Mouse (Mus musculus): ENCODE measurements around the gene Aatk.

The Aatk gene

GRCm38 (mm10) chr11:119986751-119987425 is 60.1 kb downstream of the Aatk start:
- no peak for DNase-seq

GRCm38 (mm10) chr11:119983151-119983550 is 63.8 kb downstream of the Aatk start:
- no peak for DNase-seq

DNA sequence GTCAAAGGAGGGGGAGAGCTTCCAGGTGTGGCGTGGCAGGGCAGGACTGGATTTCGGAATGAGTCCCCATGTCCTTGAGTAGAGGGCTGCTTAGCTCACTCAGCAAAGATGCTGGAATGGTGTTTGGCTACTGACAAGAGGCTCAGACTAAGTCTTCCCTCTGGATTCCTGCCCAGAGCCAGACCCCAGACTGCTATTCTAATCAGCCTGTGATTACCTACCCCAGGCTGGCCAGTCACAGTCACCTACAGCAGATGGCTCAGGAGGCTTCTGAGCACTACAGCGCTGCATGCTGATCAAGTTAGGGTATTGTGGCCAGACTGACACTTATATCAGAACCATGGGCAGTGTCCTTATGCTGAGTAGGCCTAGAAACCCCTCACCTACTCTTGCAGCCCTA is 64.7 kb downstream of the Aatk start:
- DNase-seq, result no peak

GRCm38 (mm10) chr11:119981769-119982168 is 65.2 kb downstream of the Aatk start:
- no peak for DNase-seq

DNA sequence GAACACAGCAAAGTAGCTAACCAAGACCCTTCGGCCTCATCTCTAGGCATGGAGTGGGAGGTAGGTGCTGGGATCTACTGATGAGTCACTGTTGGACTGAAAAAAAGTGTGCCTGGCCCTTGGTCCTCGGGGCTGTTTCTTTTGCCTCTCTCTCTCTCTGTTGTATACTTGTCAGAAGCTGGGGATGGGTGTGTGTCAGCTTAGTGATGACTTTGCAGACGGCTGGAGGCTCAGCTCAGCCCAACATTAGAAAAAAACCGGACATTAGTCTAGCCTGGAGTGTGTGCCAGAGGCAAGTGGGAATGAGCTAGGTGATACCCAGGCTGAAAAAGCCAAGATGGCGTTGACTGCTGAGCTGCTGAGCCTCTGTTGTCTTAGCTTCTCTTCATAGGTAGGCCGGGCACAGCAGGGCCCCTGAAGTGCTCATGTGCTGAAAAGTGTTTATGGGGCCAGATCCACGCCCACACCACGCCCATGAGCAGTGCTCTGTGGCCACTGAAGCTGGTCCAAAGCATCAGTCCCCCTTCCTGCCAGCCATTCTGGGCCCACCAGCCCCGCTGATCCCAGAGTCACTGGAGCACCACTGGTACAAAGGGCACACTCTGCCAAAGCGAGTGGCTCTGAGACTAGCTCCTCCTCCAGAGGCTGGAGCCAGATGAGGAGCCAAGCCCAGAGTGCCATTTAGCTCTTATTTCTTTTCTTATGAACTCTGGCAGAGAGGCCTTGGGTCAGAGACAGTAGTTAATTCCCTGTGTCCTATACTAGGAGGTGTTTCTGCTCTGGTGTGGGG is 67.2 kb downstream of the Aatk start:
- DNase-seq, result no peak

- no peak for DNase-seq
Measured at GRCm38 (mm10) chr11:119978701-119979100, 68.3 kb downstream of the Aatk start.

DNA sequence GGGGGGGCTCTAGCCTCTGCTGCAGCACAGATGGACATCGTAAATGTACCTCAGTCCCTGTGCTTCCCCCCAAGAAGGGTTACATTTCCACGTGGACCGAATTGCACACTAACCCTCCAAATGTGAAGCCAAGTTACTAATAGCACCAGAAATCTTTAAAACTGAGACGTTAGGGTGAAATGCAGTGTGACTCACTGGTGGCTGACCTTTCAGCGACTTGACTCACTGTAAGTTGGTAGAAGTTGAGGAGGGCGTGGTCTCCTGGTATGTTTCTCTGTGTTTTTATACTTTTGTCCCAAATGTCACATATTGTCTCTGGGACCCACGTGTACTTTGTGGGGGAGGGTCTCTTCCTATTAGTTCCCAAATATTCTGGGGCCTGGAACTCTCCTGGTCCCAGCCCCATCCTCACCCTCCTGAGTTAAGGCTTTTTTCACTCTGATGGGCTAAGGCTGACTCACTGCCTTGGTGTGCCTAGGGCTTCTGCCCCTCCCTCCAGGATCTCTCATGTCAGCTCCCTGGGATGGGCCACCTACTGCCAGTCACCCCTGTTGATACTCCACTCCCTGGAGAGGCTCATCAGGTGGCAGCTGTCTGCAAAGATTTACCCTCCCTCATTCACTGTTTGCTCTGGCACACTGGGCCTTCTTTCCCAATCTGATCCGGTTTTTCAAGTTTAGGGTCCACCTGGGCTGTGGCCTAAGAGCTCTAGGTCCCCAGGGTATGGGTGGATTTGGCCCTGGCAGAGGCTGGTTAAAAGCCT is 71.0 kb downstream of the Aatk start:
- no peak for DNase-seq

GRCm38 (mm10) chr11:119973789-119974188 is 73.2 kb downstream of the Aatk start:
- no peak for DNase-seq

DNA sequence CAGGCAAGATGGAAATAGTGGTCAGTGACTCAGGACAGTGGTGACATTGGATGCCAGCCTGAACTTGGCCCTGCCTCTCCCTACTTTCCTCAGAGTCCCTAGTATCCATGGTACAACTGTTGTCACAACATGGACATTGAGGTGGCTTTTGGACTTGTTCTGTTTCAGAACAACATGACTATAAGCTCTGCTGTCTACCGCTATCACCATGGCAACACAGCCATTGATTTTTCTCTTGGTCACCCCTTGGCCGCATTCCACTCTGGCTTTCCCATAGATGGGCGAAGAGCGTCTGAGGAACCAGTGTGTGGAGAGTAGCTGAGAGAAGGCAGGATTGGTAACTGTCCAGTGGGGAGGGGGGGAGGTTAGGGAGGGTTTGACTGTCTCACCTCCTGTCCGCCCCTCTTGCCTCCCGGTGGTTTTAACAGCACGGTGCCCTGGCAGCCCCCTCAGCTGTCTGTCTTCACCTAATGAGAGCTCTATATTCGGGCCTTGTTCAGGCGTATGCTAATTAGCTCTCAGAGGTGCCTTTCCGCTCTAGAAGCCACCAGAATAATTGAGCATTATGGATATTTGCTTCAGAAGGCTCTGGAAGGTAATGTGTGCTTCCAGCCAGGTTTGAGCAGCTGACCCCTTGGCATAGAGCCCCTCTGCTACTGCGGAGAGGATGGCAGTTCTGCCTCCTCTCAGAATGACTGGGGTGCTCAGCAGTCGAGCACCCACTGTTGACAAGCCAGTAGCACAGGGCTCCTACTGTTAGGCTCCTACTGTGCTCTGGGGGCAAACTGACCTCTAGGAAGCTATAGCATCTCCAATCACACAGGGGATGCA is 76.7 kb downstream of the Aatk start:
- DNase-seq, result no peak

DNA sequence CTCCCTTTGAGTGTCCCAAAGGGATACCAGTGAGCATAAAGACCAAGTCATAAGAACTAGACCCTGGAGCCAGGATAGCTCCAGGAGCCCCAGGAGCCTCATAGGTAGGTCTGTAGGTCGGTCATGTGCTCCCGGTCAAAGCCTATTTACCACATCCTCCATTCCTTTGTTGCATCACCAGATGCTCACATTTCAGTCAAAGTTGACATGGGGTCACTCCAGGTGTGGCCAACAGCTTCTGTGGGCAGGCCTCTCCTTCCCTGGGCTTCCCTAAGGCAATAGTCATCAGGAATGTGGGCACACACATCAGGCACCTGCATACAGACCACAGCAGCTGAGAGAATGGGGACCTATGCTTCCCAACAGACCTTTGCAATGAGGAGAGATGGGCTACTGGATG is 79.1 kb downstream of the Aatk start:
- DNase-seq, result no peak

GRCm38 (mm10) chr11:119967401-119967800 is 79.6 kb downstream of the Aatk start:
- no peak for DNase-seq

DNA sequence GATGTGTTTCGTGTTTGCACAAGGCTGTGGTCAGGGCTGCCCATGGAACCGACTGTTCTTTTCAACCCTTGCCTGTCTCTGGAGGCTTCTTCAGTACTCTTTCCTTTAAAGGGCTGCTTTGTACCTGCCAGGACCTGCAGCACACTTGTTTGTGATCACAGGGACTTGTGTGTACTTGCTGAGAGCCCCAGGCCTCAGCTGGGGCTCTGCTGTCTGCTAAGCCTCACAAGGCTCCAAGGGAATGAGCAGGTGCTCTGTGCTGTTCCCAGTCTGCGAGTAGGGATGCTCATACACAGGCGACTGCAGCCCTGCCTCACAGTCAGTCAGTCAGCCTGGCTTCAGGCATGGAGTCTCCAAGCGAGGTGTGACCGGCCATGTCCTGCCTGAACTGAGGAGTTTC is 80.7 kb downstream of the Aatk start:
- DNase-seq, result no peak

DNA sequence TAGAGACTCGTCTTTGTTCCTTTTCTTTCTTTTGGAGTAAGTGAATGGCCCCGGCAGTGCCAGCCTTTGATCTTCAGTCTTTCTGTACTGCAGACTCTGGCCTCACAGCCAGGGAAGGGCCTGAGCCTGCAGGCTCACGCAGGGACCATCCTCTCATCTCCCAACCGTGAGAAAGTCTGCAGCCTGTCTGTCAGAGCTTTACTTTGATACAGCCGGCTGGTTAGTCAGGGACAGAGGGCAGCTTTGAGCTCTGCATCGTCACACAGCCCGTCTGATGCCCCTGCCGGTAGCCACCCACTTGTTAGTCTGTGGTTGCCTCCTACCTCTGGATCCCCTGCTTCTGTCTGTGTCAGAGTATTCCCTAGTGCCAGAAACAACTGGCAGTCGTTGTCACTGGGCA is 81.9 kb downstream of the Aatk start:
- DNase-seq, result no peak

DNA sequence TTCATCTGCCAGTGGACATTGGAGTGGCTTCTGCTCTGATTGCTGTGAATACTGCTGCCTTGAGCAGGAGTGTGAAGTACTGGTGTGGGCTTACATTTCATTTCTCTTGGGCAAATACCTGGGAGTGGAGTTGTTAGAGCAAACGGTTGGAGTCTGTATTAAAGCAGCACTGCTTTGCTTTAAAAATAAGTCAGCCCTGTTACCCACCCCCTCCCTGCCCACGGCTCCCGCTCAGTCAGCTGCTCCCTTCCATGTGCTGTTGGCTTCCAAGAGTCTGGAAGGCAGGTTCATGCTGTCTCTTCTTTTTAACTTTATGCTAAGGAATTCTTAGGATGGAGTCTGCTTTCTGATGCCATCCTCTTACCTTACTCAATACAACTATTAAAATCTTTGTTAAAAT is 85.5 kb downstream of the Aatk start:
- no peak for DNase-seq

GRCm38 (mm10) chr11:119960671-119961070 is 86.3 kb downstream of the Aatk start:
- DNase-seq, result no peak

- DNase-seq, result no peak
Measured at GRCm38 (mm10) chr11:119959714-119960113, 87.3 kb downstream of the Aatk start.

DNA sequence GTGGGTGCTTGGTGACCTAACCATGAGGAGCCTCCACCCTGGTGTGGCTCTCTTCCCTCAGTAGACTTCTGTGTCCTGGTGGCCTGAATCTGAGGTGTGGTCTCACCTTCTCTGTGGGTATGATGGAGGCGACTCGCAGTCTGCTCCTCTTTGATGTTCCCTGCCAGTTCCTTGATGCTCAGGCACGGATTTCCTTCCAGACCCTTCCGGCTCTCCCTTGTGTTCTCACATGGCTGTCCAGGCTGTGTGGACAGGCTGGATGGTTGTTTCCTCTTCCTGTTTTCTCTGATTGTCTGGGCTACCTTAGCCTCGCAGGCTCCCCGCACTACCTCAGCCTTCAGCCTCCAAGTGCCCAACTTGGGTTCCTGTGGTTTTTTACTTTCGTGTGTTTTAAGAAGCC is 88.1 kb downstream of the Aatk start:
- no peak for DNase-seq

Data from right cerebral cortex, postnatal 14 days (tissue).